Mouse (Mus musculus) kidney, embryonic 16.5 days (tissue): ENCODE measurements at regions not wholly inside any gene's neighbourhood (a gene's known extent, or its start where the extent isn't known, plus 50 kb on each side); places are given as distances from the start of the nearest gene placed in this dataset.
A peak's percentile ranks its signal among the peaks of the same experiment; 100 is the strongest.

Experiments used
- ATAC-seq: fragments of 200-750 bp; cut with Nextera tagmentation; 2 replicates; pipeline ENCODE4 v1.8.0; 2017; ENCODE audit warnings: moderate TSS enrichment; ENCODE audit not compliant: low FRiP score, low TSS enrichment
- H3K27ac ChIP-seq: fragments of 300-500 bp; sonication (generic); 2 replicates; pipeline ENCODE4 v1.5.1; 2014; ENCODE audit warnings: low read length
- H3K27me3 ChIP-seq: fragments of 300-500 bp; sonication (generic); 2 replicates; pipeline ENCODE4 v1.6.1; 2014; ENCODE audit warnings: low read length, control low read depth, mixed read lengths; ENCODE audit not compliant: insufficient read depth
- H3K36me3 ChIP-seq: fragments of 300-500 bp; sonication (generic); 2 replicates; pipeline ENCODE4 v1.6.1; 2014; ENCODE audit warnings: low read length, control low read depth, mixed read lengths; ENCODE audit not compliant: insufficient read depth
- H3K4me1 ChIP-seq: fragments of 300-500 bp; sonication (generic); 2 replicates; pipeline ENCODE4 v1.6.1; 2014; ENCODE audit warnings: low read length, control low read depth, mixed read lengths; ENCODE audit not compliant: insufficient read depth
- H3K4me2 ChIP-seq: fragments of 300-500 bp; sonication (generic); replicated peaks from 2 replicates; pipeline ENCODE4 v1.6.1; 2014; ENCODE audit warnings: low read depth, low read length
- H3K4me3 ChIP-seq: fragments of 300-500 bp; sonication (generic); 2 replicates; pipeline ENCODE4 v1.5.1; 2014; ENCODE audit warnings: mild to moderate bottlenecking, low read length
- H3K9ac ChIP-seq: fragments of 300-500 bp; sonication (generic); replicated peaks from 2 replicates; pipeline ENCODE4 v1.6.1; 2014; ENCODE audit warnings: low read length
- H3K9me3 ChIP-seq: fragments of 300-500 bp; sonication (generic); 2 replicates; pipeline ENCODE4 v1.6.1; 2016; ENCODE audit warnings: low read length, control low read depth
- WGBS: fragments of 180-500 bp; shearing (Covaris S2); extraction: QIAGEN DNeasy Blood & Tissue Kit; methylation state at CpG from one replicate; pipeline ENCODE4 v1.1.7; 2014; 5-methylcytosine and 5-hydroxymethylcytosine counted together

DNA sequence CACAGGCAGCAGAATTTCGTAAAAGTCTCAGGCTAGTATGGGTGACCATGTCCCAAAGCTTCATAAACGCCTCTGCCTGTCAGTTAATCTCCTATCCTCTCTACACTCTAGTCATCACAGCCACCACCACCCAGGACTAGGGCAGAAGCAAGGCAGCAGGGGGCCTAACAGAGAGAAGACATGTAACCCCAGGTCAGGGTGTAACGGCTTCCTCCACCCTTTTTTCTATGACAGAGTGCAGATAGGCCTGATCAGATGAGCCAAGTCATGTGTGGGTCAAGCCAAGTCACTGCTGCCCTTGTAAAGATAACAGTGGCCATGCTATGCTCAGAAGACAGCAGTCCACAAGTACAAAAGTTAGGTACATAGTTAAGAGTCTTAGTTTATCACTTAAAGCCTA, 270.1 kb upstream of the Arid1b start:
- 83% methylated on average over 3 of the region's 3 CpGs for WGBS
- peaks cover 5% of the 10 kb centered on the region; the same call in 1 of the 2 replicates for H3K4me1 ChIP-seq
- no peaks in the 10 kb centered on the region for H3K9me3 ChIP-seq
- ATAC-seq = no peak
- H3K4me2 ChIP-seq = no peak overlapping the region
- H3K36me3 ChIP-seq = no peaks in the 10 kb centered on the region
- no peak overlapping the region for H3K9ac ChIP-seq
- H3K27me3 ChIP-seq = no peaks in the 10 kb centered on the region
- no peak overlapping the region for H3K27ac ChIP-seq
- H3K4me3 ChIP-seq = no peak overlapping the region

DNA sequence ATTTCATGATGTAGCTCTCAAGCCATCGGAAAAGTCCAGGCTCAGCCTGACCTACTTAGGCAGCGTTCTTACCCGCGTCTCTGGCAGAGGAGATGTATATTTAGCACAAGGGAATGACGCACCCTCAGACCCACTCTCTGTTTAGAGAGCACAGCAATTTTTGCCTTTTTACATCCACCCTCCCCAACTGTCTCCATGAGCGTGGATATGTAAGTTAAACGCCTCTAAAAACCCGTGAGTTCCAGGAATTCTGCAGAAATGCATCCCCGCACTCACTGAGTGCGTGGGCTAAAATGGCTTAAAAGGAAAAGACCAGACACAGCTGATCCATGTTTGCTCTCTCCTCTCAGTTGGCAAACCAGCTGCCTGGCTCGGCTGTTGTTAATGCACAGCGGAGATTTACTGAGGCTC, 267.8 kb upstream of the Arid1b start:
- no peak overlapping the region for H3K27ac ChIP-seq
- WGBS = 44% methylated on average over 12 of the region's 12 CpGs
- no peak for ATAC-seq

DNA sequence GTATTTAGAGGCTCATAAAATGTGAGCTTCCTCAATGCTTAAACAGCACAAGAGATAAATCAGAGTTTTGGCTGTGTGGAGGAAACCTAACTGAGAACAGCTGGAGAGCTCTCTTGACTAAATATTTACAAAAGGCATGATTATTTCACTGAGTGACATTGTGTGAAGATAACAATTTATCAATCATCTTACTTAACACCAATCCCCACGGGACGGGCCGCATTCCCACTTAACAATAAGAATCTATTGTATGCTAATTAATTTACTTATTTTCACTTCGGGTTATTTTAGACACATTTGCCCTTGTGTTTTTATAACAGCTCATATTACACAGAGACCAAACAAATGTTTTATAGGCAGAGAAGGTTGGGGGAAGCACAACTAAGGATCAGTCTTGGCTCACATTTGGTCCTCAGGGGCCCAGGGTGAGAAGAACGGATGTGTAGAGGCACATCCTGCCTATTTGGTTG, 259.7 kb upstream of the Arid1b start:
- ATAC-seq = peak; percentile 65; the same call in 1 of the 2 replicates
- Histone ChIP-seq H3K36me3 (no peaks in the 10 kb centered on the region), H3K4me1 (peaks cover 19% of the 10 kb centered on the region), H3K27me3 (no peaks in the 10 kb centered on the region), H3K9me3 (no peaks in the 10 kb centered on the region), H3K4me2 (no peak overlapping the region), H3K4me3 (no peak overlapping the region), H3K9ac (no peak overlapping the region), H3K27ac (no peak overlapping the region; the same call in 1 of the 2 replicates)
- 17% methylated on average over 5 of the region's 5 CpGs for WGBS

More for the DNA sequence above, 267.8 kb upstream of the Arid1b start:
- Histone ChIP-seq H3K27me3 (no peaks in the 10 kb centered on the region), H3K4me1 (peaks cover 5% of the 10 kb centered on the region; the same call in 1 of the 2 replicates), H3K4me2 (peak overlapping the region; percentile 36; the same call in 1 of the 2 replicates), H3K9ac (no peak overlapping the region; the same call in 1 of the 2 replicates), H3K36me3 (no peaks in the 10 kb centered on the region), H3K4me3 (no peak overlapping the region), H3K9me3 (no peaks in the 10 kb centered on the region)

DNA sequence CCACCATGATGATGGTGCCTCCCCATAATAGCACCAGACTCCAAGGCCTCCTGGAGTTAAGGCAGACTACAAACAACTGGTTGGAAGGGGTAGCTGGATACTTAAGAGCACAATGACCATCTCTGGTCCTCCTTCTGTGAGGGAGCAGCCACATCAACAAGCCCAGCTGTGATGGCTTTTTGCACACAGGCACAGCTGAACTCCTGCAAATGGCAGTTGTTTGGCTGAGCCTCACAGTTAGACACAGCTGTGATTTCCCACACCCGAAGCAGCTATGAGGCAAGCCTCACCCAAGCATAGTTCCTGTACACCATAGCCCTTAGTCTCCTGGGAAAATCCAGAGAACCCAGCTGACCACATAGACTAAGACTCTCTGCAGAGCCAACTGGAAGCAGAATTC, 258.9 kb upstream of the Arid1b start:
- no peak overlapping the region for H3K4me3 ChIP-seq
- WGBS = 27% methylated on average over 1 of the region's 1 CpGs
- no peaks in the 10 kb centered on the region for H3K36me3 ChIP-seq
- ATAC-seq = peak; percentile 72; the same call in 1 of the 2 replicates
- no peak overlapping the region for H3K9ac ChIP-seq
- no peaks in the 10 kb centered on the region for H3K27me3 ChIP-seq
- H3K27ac ChIP-seq = peak overlapping the region; percentile 21
- H3K4me1 ChIP-seq = peaks cover 19% of the 10 kb centered on the region
- no peak overlapping the region for H3K4me2 ChIP-seq
- H3K9me3 ChIP-seq = no peaks in the 10 kb centered on the region

DNA sequence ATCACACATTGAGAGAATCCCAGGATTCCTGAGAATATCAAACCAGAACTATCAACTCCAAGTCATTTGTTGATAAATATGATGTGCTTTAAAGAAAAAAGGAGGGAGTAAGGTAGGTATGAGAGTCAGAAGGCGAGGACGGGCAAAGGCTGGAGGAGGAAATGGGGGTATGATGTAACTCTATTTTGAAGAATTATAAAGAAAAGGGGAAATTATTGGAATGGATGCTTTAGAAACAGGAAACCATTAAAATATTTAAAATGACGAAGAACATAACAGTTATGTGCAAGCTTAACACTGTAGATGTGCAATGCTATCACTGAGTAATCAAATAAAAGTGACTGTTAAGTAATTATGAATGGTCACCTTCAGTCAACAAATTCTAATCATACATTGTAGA, 257.4 kb upstream of the Arid1b start:
- no peaks in the 10 kb centered on the region for H3K9me3 ChIP-seq
- no peak overlapping the region for H3K4me3 ChIP-seq
- no peaks in the 10 kb centered on the region for H3K27me3 ChIP-seq
- peaks cover 19% of the 10 kb centered on the region for H3K4me1 ChIP-seq
- no peak for ATAC-seq
- H3K4me2 ChIP-seq = no peak overlapping the region
- H3K9ac ChIP-seq = no peak overlapping the region
- no peaks in the 10 kb centered on the region for H3K36me3 ChIP-seq
- H3K27ac ChIP-seq = no peak overlapping the region
- WGBS = 83% methylated on average over 3 of the region's 3 CpGs

DNA sequence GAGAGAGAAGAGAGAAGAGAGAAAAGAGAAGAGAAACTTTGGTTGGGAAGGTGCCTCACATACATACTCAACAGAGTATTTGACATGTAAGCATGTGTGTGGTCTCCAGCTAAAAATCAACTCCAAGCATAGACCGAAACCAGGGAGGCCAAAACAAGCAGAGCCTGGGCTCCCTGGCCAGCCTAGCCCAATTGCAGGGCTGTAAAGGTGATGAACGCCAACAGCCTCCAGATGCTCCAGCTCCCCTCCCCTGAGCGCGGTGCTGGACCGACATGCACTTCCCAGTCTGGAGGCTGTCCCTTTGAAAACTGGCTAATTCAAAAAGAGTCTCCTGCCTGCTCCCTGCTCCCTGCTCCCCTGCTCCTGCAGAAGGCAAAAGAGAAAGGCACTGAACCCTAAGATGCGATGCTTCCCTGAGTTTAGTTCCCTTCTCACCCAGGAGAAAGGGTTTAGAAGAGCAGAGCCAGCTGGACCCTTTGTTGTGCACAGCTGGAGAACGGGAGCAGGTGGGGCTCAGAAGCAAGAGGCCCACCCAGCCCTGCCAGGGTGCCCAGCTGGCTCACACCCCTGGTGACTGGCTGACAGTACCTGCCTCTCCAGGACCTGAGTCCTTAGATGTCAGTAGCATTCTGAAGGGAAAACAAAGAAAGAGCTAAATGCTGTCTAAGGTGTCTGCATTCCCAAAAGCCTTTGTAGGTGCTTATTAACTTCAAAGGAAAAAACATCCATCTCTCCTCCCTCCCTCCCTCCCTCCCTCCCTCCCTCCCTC, 255.2 kb upstream of the Arid1b start:
- Histone ChIP-seq H3K4me2 (no peak overlapping the region), H3K4me1 (peaks cover 10% of the 10 kb centered on the region; the same call in 1 of the 2 replicates), H3K36me3 (no peaks in the 10 kb centered on the region), H3K27me3 (no peaks in the 10 kb centered on the region), H3K9ac (no peak overlapping the region), H3K27ac (no peak overlapping the region), H3K9me3 (0 out of 2 replicates have a peak, but pooled peaks cover 3% of the 10 kb centered on the region), H3K4me3 (no peak overlapping the region)
- no peak; the same call in 1 of the 2 replicates for ATAC-seq
- 14% methylated on average over 7 of the region's 7 CpGs for WGBS

DNA sequence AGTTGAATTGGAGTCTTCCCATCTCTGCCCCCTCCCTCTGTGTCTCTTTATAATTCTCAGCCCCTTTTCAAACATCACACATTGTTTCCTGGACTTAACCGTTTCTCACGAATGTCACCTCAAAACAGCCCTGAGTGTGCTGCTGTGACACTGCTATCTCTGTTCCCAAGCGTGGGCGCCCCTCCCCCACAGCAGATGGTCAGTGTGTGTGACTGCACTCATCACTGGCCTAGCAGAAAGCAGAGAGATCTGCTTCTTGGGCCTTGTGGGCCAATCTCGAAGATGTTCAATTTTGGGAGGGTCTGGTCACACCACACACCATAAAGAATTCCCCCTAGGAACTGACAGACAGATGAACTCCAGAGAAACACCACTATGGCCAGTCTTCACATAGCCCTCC, 253.3 kb upstream of the Arid1b start:
- H3K4me1 ChIP-seq = 0 out of 2 replicates have a peak, but pooled peaks cover under 1% of the 10 kb centered on the region
- no peak overlapping the region for H3K9ac ChIP-seq
- 35% methylated on average over 5 of the region's 5 CpGs for whole genome bisulfite sequencing
- ATAC-seq = no peak
- no peak overlapping the region for H3K4me3 ChIP-seq
- no peak overlapping the region for H3K4me2 ChIP-seq
- 0 out of 2 replicates have a peak, but pooled peaks cover 3% of the 10 kb centered on the region for H3K9me3 ChIP-seq
- no peaks in the 10 kb centered on the region for H3K36me3 ChIP-seq
- H3K27ac ChIP-seq = no peak overlapping the region
- no peaks in the 10 kb centered on the region for H3K27me3 ChIP-seq

DNA sequence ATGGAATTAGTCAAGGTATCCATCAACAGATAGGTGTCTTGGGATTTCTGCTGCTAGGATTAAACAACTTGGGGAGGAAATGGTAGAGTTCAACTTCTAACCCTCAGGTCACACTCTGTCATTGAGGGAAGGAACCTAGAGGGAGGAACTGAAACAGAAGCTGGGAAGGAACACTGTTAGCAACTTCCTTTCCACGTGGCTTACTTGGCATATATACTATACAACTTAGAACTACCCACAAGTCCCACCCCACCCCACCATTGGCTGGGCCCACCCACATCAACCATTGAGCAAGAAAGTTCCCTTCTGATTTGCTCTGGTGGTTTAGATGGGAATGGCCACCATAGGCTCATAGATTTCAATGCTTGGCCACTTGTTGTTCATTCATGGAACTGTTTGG, 251.8 kb upstream of the Arid1b start:
- ATAC-seq = no peak
- 69% methylated on average over 1 of the region's 1 CpGs for WGBS
- Histone ChIP-seq H3K36me3 (no peaks in the 10 kb centered on the region), H3K4me1 (no peaks in the 10 kb centered on the region), H3K4me3 (no peak overlapping the region), H3K27ac (no peak overlapping the region), H3K27me3 (no peaks in the 10 kb centered on the region), H3K9me3 (0 out of 2 replicates have a peak, but pooled peaks cover 3% of the 10 kb centered on the region), H3K9ac (no peak overlapping the region), H3K4me2 (no peak overlapping the region)

DNA sequence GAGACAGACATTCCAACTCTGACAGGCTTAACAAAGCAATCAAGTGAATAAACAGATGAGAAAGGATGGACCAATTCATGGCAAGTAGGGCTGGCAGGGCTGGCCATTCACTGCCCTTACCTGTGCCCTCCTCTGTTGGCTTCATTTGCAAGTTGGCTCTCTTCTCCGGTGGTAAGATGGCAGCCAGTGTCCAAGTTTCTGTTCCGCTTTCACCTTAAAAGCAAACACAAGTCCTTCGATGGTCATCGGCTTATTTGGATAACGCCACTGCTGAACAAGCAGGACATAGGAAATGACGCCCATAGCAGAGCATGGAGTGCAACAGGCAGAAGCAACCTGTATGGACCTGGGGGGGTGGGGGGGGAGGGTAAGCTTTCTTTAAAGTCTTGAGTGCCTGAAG, 231.2 kb upstream of the Arid1b start:
- H3K36me3 ChIP-seq = no peaks in the 10 kb centered on the region
- no peak overlapping the region for H3K9ac ChIP-seq
- H3K9me3 ChIP-seq = no peaks in the 10 kb centered on the region
- 95% methylated on average over 6 of the region's 6 CpGs for WGBS
- H3K27ac ChIP-seq = no peak overlapping the region
- H3K4me1 ChIP-seq = no peaks in the 10 kb centered on the region
- no peak for ATAC-seq
- no peak overlapping the region for H3K4me2 ChIP-seq
- H3K4me3 ChIP-seq = no peak overlapping the region
- H3K27me3 ChIP-seq = no peaks in the 10 kb centered on the region

DNA sequence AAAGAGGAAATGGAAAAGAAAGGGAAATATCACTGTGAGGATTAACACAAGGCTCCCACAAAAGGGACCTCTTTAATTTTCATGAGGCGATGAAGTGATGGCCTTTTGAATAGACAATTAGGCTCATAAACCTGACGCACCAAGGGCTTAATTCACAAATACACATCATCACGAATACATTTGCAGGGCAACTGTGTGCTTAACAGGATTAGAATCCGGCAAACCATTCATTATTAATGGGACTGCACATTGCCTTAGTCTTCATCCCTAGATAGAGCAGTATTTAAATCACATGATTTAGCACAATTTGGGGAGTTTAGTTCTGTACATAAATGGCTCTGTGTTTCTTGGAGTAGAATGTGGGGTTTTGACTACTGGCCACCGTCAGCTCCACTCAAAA, 228.4 kb upstream of the Arid1b start:
- Histone ChIP-seq H3K36me3 (no peaks in the 10 kb centered on the region), H3K9ac (no peak overlapping the region), H3K4me3 (no peak overlapping the region), H3K4me2 (no peak overlapping the region), H3K27ac (no peak overlapping the region), H3K27me3 (no peaks in the 10 kb centered on the region), H3K4me1 (no peaks in the 10 kb centered on the region), H3K9me3 (no peaks in the 10 kb centered on the region)
- no peak for ATAC-seq
- 83% methylated on average over 5 of the region's 5 CpGs for WGBS
